8 mouse cellular contexts compared by ENCODE assay signal in the genomic region with DNA sequence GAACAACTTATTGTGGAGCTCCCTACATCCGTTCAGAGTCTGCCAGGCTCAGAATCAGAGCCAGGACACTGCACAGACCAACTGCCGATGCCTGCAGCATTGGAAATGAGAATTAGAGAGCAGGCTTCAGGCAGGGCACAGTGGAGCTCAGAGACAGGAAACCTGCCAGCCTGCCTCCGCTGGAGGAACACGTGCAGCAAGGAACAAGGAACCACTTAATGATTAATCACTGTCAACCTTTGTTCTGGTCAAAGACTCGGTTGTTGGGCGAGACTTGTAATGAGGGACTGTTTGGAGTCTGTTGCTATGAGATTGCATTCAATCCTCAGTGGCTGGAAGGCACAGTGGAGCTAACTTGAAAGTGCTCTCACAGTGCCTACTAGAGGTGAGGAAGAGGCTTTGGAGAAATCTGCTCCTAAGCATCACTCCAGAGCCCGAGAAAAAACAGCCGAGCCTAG.
A peak's percentile ranks its signal among the peaks of the same experiment; 100 is the strongest.
DNase-seq lines count a peak whose midpoint lies in the region; ATAC-seq lines count a peak whose summit lies in the region.

No protein-coding gene starts in this region.

- no peaks in the 10 kb centered on the region for H3K36me3 ChIP-seq in intestine, embryonic 15.5 days

- no peak overlapping the region for H3K4me3 ChIP-seq in intestine, embryonic 15.5 days (replicated peaks)

- no peaks in the 10 kb centered on the region for H3K4me1 ChIP-seq in intestine, embryonic 15.5 days (replicated peaks)

- 9% methylated on average over 8 of the region's 8 CpGs for WGBS in intestine, embryonic 15.5 days

- DNase-seq in adipocyte (ENCODE audit: low spot score) = peak; percentile 5
- DNase-seq in cerebellum, postnatal 36 days = peak; percentile 41 to 54
- DNase-seq in gastrocnemius, postnatal 10 days = peak; percentile 19
- DNase-seq in left cerebral cortex, adult 8-10 months (ENCODE audit: low spot score in 2 of 2) = peak; percentile 33 to 75
- DNase-seq in lung, postnatal 25 days (ENCODE audit: low spot score) = peak; percentile 80
- peak; percentile 59 for DNase-seq in right cerebral cortex, postnatal 4 days
- DNase-seq in spleen, adult 12 weeks (ENCODE audit: low spot score) = no peak

- no peaks in the 10 kb centered on the region for H3K9me3 ChIP-seq in intestine, embryonic 15.5 days

- H3K27ac ChIP-seq in intestine, embryonic 15.5 days = no peak overlapping the region

- H3K27me3 ChIP-seq in intestine, embryonic 15.5 days (replicated peaks) = no peaks in the 10 kb centered on the region

- ATAC-seq in intestine, embryonic 15.5 days = peak; percentile 98

- H3K4me2 ChIP-seq in intestine, embryonic 15.5 days (replicated peaks) = no peak overlapping the region

- no peak overlapping the region for H3K9ac ChIP-seq in intestine, embryonic 15.5 days
